Mouse (Mus musculus) thymus, postnatal 10 days (tissue): ENCODE results near the gene Aadacl2.

Experiments used
- DNase-seq, 2 experiments: peaks; one replicate each; pipeline ENCODE4 v3.0.0; 2021; ENCODE audit warnings: low spot score in 2 of 2

Gene Aadacl2

DNA sequence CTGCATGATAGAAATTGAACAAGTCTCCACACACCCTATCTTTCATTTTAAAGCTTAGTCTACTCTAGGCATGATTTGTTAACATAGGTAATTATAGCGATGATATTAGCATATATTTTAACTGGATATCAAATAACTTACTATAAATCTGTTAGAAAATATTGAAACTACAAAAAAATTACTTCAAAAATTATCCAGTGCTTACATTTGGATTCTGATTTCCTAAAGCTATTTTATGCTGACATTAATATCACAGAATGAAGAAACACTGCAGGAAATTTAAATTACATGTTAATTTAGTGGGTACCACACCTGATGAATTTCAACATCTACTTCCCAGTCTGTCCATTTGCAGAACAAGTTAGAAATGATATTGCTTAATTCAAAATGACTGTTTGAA is at the start of gene Aadacl2:
TSS of gene Aadacl2 (plus strand) at position 301 of the 400 bp plus-strand sequence.
- no peak for DNase-seq

DNA sequence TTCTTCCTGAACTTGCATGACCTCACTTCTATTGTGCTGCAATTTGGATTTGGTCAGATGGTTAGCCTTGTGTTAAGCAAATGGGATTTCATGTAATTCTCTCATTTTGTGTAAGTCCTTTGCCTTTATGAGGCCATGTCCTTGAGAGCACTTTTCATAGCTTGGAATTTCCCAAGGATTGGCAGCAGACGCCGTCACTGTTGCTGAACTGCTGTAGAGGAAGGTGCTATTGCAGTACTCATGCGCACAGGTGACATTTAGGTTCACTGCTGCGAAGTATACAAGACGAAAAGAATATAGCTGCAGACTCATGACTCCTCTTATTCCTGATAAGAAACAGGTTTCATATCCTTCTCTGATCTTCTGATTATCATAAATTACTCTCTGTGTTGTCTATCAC is 35.7 kb upstream of the Aadacl2 start:
- DNase-seq: no peak

DNA sequence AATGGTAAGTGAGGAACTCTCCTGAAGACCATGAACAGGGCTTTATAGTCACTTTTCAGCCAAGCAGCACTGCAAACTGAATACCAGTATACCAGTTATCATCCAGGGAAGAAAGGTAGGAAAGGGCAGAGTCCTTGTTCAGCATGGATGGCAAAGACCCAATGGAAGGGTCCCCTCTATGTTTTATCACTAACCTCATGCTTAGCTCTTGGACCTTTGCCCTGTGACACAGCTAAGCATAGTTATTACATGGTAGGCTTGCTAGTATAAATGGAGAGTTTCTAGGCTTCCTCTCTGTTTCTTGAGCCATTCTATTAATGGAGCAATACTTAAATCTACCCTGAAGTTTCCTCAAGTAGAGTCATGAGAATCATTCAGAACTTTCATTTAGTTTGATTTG is 32.0 kb upstream of the Aadacl2 start:
- no peak for DNase-seq

DNA sequence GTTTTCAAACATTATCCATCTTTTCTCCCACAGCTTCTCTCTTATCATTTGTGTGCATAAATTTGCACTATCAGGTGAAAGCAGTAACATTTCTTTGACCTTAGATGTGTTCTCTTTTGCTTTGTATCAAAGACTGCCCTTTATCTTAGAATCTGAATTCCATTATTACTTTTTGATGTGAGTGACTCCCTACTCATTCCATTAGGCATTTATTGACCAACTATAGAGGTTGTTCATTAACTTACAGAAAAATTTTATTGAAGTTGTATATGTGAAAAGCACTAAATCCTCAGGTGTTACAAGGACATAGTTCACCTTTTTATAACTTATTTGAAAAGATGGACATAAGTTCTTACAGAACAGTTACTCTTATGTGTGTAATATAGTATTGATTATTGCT is 2.9 kb upstream of the Aadacl2 start:
- no peak for DNase-seq

DNA sequence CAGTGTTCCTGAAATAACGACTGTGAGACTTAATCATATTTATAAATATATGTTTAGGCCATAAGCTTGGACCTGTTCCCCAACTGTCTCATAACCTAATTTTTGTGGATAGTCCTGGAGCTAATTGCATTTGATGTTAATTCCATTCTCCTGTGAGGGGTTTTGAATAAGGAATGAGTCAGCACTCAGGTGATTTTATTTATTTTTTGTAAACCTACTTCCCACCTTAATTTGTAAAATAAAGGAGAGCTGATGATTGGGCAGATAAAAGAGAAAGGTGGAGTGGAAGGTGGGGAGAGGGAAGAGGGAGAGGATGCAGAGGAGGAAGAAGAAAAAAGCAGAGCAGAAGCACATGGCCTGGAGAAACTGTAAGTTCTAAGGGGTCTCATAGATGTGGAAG is 18.9 kb downstream of the Aadacl2 start, which contains the start of gene Aadac:
TSS of gene Aadac (plus strand) at position 301 of the 400 bp plus-strand sequence.
- DNase-seq: no peak

DNA sequence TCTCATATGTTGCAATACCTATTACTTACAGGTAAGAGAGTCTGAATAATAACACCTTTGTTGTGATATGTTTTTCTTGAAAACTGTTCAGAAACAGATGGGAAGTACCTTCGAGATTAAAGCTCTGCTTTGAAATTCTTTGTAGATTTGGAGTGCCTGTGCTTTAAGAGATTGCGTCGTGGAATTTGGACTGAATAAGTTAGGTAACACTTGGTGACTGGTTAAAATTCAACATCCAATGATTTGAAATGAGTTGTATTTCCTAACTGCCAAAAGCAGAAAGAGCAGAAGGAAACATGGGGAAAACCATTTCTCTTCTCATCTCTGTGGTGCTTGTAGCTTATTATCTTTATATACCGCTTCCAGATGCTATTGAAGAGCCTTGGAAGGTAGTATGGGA is 25.0 kb downstream of the Aadacl2 start:
- no peak for DNase-seq

DNA sequence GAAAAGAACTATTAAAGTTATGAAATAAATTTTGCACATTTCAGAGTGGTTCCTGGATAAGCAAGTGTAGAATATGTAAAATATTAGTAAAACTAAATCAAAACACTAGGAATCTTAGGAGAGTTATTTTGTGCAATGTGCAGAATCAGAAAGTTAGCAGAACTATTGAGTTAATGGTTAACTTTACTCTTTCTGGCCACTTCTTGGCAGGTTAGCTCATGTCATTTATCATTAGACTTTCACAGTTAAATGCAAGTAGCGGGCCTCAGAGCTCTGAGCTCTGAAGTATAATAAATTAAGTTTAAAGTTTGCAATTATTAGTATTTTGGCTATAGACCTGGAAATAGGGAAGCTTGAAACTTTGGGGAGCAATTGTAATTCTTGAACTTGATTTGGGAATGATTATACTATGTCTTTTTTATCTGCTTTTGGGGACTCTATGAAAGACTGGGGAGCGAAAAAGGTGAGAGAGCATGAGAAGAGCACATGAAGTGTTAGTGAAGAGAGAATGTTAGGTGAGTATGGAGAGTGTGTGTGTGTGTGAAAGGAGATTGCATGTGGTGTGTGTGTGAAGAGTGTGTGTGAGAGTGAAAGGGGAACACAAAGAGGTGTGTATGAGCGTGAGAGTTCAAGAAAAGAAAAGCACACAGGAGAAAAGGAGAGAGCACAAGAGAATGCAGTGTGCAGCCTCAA is 39.8 kb downstream of the Aadacl2 start:
- no peak for DNase-seq

DNA sequence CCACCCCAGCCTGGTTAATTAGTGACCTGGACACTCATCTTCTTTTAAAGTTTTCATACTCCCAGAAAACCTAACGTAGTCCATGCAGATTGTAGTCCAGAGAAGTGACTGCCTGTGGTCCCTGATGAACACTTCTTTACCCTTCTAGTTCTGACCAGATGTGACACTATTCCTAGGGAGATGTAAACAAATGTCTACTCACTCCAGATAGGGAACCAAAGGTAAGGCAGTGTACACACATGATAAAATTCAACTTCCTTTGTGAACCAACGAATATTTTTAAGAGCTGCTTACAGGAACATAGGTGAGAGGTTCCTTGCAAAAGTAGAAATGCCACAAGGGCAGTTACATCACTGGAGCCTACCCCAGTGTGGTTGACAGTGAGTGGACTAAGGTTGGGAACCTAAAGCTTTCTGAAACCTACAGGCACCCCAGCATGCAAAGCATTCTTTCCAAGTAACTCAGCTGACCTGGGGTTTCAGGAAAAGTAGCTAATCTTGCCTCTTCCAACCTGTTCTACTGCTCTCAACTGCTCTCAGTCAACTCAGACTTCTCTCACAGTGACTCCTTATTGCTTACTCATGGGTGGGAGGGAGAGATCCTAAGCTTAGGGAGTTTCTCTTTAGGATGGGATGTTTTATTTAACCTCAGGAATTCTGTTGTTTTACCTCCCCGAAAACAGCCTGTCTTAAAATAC is 46.8 kb downstream of the Aadacl2 start:
- no peak for DNase-seq

DNA sequence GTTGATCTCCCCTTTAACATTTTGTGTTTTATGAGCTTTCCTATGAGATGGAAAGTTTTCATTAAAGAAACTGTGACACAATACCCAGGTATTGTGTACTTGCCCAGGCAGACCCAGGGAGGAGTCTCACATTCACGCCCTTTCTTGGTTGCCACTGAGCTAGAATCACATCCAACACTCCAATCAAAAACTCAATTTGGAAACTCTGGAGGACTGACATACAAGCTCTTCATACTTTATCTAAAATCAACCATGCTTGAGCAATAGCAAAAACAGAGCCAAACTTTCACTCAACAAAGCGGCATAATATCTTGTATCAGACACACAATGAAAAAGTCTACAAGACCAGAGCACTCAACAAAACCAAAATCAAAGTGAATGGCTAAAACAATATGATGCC is 47.4 kb downstream of the Aadacl2 start:
- DNase-seq: no peak

DNA sequence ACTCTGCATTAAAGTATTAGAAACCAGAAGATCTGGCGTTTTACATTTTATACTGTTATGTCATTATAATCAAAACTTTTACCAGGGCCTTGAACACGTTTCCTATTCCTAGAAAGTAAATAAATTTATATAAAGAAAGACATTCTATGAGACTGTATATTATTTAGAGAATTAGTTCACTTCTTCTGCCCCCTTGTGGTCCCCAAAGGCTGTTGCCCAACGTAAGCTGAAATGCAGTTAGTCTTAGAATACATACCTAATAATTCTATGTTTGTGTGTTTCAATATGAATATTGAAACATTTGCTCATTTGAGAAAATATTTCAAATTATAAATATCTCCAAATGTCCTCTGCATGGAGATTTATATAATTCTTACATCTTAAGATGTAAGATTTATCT is 49.9 kb downstream of the Aadacl2 start:
- DNase-seq: peak in 1 of 2 experiments; percentile 18

DNA sequence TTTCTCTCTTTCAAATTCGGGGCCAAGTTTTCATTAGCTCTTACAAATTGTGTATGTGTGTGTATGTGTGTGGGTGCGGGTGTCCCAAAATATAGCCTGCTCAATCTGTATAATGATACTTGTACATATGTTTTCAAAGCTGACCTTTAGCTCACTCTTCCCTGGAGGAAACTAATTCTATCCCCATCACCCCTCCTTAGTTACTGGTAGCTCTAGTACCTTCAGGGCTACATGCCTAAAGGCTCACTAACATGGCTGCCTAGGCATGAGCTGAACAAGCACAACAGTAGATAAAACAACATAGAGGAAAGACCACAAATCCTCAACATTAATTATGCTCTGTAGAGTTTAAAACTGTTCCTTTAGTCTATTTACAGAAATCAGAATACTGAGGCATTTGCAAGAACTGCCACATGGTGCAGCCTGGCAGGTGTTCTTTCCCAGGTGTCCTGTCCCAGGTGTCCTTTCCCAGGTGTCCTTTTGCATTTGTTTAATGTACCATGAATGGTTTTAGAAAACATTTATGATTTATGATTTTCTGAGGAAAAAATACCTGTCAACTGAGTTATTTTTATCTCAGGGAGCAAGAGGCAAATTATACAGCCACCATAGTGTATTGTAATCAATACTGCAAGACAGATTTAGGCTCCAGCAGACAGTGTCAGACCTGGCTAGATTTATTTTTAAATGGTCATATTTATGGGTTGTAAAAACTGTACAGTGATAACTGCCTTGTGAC is 50.7 kb downstream of the Aadacl2 start:
- DNase-seq: no peak

DNA sequence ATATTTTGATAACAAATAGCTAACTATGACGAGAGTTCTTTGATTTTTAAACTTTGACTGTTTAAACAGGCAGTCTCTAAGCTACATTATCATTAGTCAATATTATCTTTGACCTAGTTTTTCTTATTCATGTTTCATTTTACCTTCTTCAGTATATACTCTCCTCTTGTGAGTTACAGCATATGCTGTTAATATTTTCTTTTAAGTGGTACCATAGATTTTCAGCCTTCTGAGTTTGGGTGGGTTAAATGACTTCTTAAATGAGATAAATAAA is 51.2 kb downstream of the Aadacl2 start:
- DNase-seq: no peak
